ENCODE assay signal across 22 mouse cellular contexts in the genomic region with DNA sequence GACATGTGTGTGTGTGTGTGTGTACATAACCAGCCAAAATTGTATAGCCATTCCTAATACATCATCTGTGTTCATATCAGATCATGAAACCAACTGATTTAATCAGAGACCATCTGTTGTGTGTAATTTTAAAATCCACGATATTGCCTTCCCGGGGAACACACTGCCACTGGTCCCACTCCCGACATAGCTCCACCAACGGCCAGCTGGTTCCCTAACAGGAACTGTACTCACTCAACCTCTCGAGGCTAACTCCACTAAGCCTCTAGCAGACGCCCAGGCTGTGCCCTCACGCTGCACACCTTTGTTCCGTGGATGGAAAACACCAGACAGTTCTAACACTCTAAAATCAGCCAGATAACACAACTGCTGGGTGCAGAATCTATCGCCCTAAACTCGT. TPM values are rescaled to one million over a fixed set of nuclear protein-coding genes. Genes with fewer than 3 reads are reported as not detected.
DNase-seq lines count a peak whose midpoint lies in the region; ATAC-seq lines count a peak whose summit lies in the region.
"Had no signal": no experiment of that assay in that cellular context is flagged by ENCODE, and none has a peak within 500 bp of the region (broad histone marks: within the 10 kb centered on the region; RNA-seq: fewer than 3 reads in every experiment).

No protein-coding gene starts in this region.

- H3K4me2 ChIP-seq in forebrain, embryonic 14.5 days (ENCODE audit: low read length) = no peak overlapping the region
- H3K4me2 ChIP-seq in forebrain, embryonic 12.5 days = no peak overlapping the region
- H3K4me2 ChIP-seq: embryonic facial prominence, embryonic 15.5 days; heart, embryonic 11.5 days; liver, embryonic 11.5 days; midbrain, embryonic 12.5 days had no signal

- WGBS in forebrain, embryonic 14.5 days = 84% methylated on average over 10 of the region's 10 CpGs
- 86% methylated on average over 10 of the region's 10 CpGs for WGBS in forebrain, embryonic 12.5 days

- H3K9me3 ChIP-seq in forebrain, embryonic 14.5 days (replicated peaks; ENCODE audit: control insufficient read depth, low read length) = no peaks in the 10 kb centered on the region
- no peaks in the 10 kb centered on the region for H3K9me3 ChIP-seq in forebrain, embryonic 12.5 days
- H3K9me3 ChIP-seq: embryonic facial prominence, embryonic 15.5 days; limb, embryonic 10.5 days; midbrain, embryonic 12.5 days had no signal

- no peak overlapping the region for H3K9ac ChIP-seq in forebrain, embryonic 14.5 days (ENCODE audit: low read length)
- no peak overlapping the region for H3K9ac ChIP-seq in forebrain, embryonic 12.5 days
- H3K9ac ChIP-seq: embryonic facial prominence, embryonic 15.5 days; midbrain, embryonic 12.5 days had no signal

- H3K36me3 ChIP-seq in forebrain, embryonic 14.5 days (ENCODE audit: control insufficient read depth, insufficient read depth, low read length) = no peaks in the 10 kb centered on the region
- no peaks in the 10 kb centered on the region for H3K36me3 ChIP-seq in forebrain, embryonic 12.5 days (replicated peaks)
- H3K36me3 ChIP-seq: embryonic facial prominence, embryonic 15.5 days; limb, embryonic 10.5 days; midbrain, embryonic 12.5 days had no signal

- no peak overlapping the region for H3K4me3 ChIP-seq in forebrain, embryonic 14.5 days (ENCODE audit: low read depth, low read length)
- no peak overlapping the region for H3K4me3 ChIP-seq in forebrain, embryonic 12.5 days (replicated peaks)
- H3K4me3 ChIP-seq: embryonic facial prominence, embryonic 15.5 days; limb, embryonic 10.5 days; midbrain, embryonic 12.5 days had no signal

- H3K4me1 ChIP-seq in forebrain, embryonic 14.5 days (ENCODE audit: control insufficient read depth, insufficient read depth, low read length) = no peaks in the 10 kb centered on the region
- no peaks in the 10 kb centered on the region for H3K4me1 ChIP-seq in forebrain, embryonic 12.5 days
- H3K4me1 ChIP-seq: limb, embryonic 10.5 days; midbrain, embryonic 12.5 days had no signal

- DNase-seq in forebrain, embryonic 14.5 days (ENCODE audit: low spot score) = no peak
- DNase-seq in layer of hippocampus, adult 9-10 months (ENCODE audit: low spot score) = peak; percentile 4
- DNase-seq in right cerebral cortex, adult 2 months (ENCODE audit: low spot score in 2 of 2) = peak; percentile 24 to 27
- no peak for DNase-seq in Muller cell, postnatal 12 days (ENCODE audit: inconsistent ontology term)
- no peak for DNase-seq in cerebellum, adult 11-12 months
- DNase-seq in heart, postnatal 4 days = no peak
- DNase-seq: embryo, embryonic 11 days; gastrocnemius, postnatal 25 days; kidney, adult 18-20 months; kidney, postnatal 25 days; lung, adult 2 months; thymus, adult 18-20 months had no signal

- H3K27ac ChIP-seq in forebrain, embryonic 14.5 days (ENCODE audit: low read depth, low read length) = no peak overlapping the region
- H3K27ac ChIP-seq in forebrain, embryonic 12.5 days = no peak overlapping the region
- H3K27ac ChIP-seq: embryonic facial prominence, embryonic 15.5 days; hindbrain, postnatal 0 days; limb, embryonic 10.5 days; macrophage; midbrain, embryonic 12.5 days had no signal

- 0 out of 2 replicates have a peak, but pooled peaks have one; percentile 40 for ATAC-seq in forebrain, embryonic 14.5 days
- no peak for ATAC-seq in forebrain, embryonic 12.5 days (ENCODE audit: low FRiP score)
- ATAC-seq in frontal cortex, adult (ENCODE audit: low TSS enrichment) = peak; percentile 91
- ATAC-seq: hindbrain, postnatal 0 days had no signal

- H3K27me3 ChIP-seq in forebrain, embryonic 14.5 days (replicated peaks; ENCODE audit: control insufficient read depth, insufficient read depth, low read length) = no peaks in the 10 kb centered on the region
- no peaks in the 10 kb centered on the region for H3K27me3 ChIP-seq in forebrain, embryonic 12.5 days
- H3K27me3 ChIP-seq: embryonic facial prominence, embryonic 15.5 days; midbrain, embryonic 12.5 days had no signal

RNA-seq across cellular contexts. Expression of gene Steap4, which starts 40.2 kb away (rescaled TPM):
- polyA plus RNA-seq in forebrain, embryonic 14.5 days (2014; fragmentation: Nextera tagmentation; extraction: Ambion mirVana) = 0.11 TPM in 1 of 2 replicates, not detected in the other
- polyA plus RNA-seq in forebrain, embryonic 12.5 days (2016; fragmentation: Nextera tagmentation; extraction: Ambion mirVana) = 0.19 and 0.38 TPM in 2 replicates
- 10 to 100 TPM; 11.7 to 13.1 TPM for total RNA-seq in heart, postnatal 4 days (2021)
- total RNA-seq: MEL had no signal
- polyA plus RNA-seq: macrophage had no signal

RNA-seq across cellular contexts. Expression of gene Sri, which starts 45.4 kb away (rescaled TPM):
- polyA plus RNA-seq in forebrain, embryonic 14.5 days (2014; fragmentation: Nextera tagmentation; extraction: Ambion mirVana) = 133 and 148 TPM in 2 replicates
- polyA plus RNA-seq in forebrain, embryonic 12.5 days (2016; fragmentation: Nextera tagmentation; extraction: Ambion mirVana) = 132 and 145 TPM in 2 replicates
- 100 to 1,000 TPM; 155 to 157 TPM for total RNA-seq in heart, postnatal 4 days (2021)

Comparison
In these comparisons a context has a peak if more than half of its experiments do, and no peak if none do; other contexts are left out.
1. DNase-seq: peak in layer of hippocampus, adult 9-10 months (single experiment) and right cerebral cortex, adult 2 months (2 of 2); none in forebrain, embryonic 14.5 days (single experiment), Muller cell, postnatal 12 days (single experiment), cerebellum, adult 11-12 months (single experiment) and heart, postnatal 4 days (single experiment).